Mouse (Mus musculus): ENCODE data around the gene Sez6. TPM values are rescaled to one million over a fixed set of nuclear protein-coding genes. Genes with fewer than 3 reads are reported as not detected.

The Sez6 gene
- polyA plus RNA-seq, 1 experiment from 2014 or later, result 140 TPM

Other genes with a start within 250 kb of the Sez6 start
- gene Nufip2, start 244.6 kb upstream of the Sez6 start, polyA plus RNA-seq (2014; fragmentation: Nextera tagmentation; extraction: Ambion mirVana), result 3.5 and 6.0 TPM in 2 replicates
- gene Cryba1, start 205.5 kb upstream of the Sez6 start, polyA plus RNA-seq (2014; fragmentation: Nextera tagmentation; extraction: Ambion mirVana), result 0.40 and 1.0 TPM in 2 replicates
- gene Myo18a, start 167.6 kb upstream of the Sez6 start, polyA plus RNA-seq (2014; fragmentation: Nextera tagmentation; extraction: Ambion mirVana), result 30.0 and 37.1 TPM in 2 replicates
- gene Gm10277, start 143.1 kb upstream of the Sez6 start, polyA plus RNA-seq (2014; fragmentation: Nextera tagmentation; extraction: Ambion mirVana), result 0.55 and 0.85 TPM in 2 replicates
- gene Pipox, start 36.7 kb upstream of the Sez6 start, polyA plus RNA-seq (2014; fragmentation: Nextera tagmentation; extraction: Ambion mirVana), result 10.1 and 11.4 TPM in 2 replicates
- gene Phf12, start 52.0 kb downstream of the Sez6 start, polyA plus RNA-seq (2014; fragmentation: Nextera tagmentation; extraction: Ambion mirVana), result 16.5 and 17.0 TPM in 2 replicates
- 36.6 and 38.8 TPM in 2 replicates for gene Dhrs13, start 101.5 kb downstream of the Sez6 start, polyA plus RNA-seq (2014; fragmentation: Nextera tagmentation; extraction: Ambion mirVana)
- 56.2 and 64.6 TPM in 2 replicates for gene Flot2, start 107.1 kb downstream of the Sez6 start, polyA plus RNA-seq (2014; fragmentation: Nextera tagmentation; extraction: Ambion mirVana)
- gene Eral1, start 149.6 kb downstream of the Sez6 start, polyA plus RNA-seq (2014; fragmentation: Nextera tagmentation; extraction: Ambion mirVana), result 36.8 and 40.2 TPM in 2 replicates
- gene Fam222b, start 163.9 kb downstream of the Sez6 start, polyA plus RNA-seq (2014; fragmentation: Nextera tagmentation; extraction: Ambion mirVana), result 22.3 and 23.9 TPM in 2 replicates
- gene Traf4, start 234.8 kb downstream of the Sez6 start, polyA plus RNA-seq (2014; fragmentation: Nextera tagmentation; extraction: Ambion mirVana), result 79.2 and 82.6 TPM in 2 replicates
- gene Nek8, start 245.9 kb downstream of the Sez6 start, polyA plus RNA-seq (2014; fragmentation: Nextera tagmentation; extraction: Ambion mirVana), result 4.6 and 5.5 TPM in 2 replicates
- gene Tlcd1, start 245.9 kb downstream of the Sez6 start, polyA plus RNA-seq (2014; fragmentation: Nextera tagmentation; extraction: Ambion mirVana), result 4.4 and 4.5 TPM in 2 replicates

Data from forebrain, embryonic 14.5 days (tissue).